Mouse (Mus musculus) midbrain, postnatal 0 days (tissue): ENCODE data around the gene St8sia6. TPM values are rescaled to one million over a fixed set of nuclear protein-coding genes. Genes with fewer than 3 reads are reported as not detected.

Experiments
- ATAC-seq: fragments of 200-750 bp; cut with Nextera tagmentation; 2 replicates; pipeline ENCODE4 v1.8.0; 2017; ENCODE audit warnings: moderate number of reproducible peaks, mild to moderate bottlenecking, moderate TSS enrichment, moderate library complexity; ENCODE audit not compliant: low FRiP score
- DNase-seq: peaks from one replicate; pipeline ENCODE4 v3.0.0-alpha.2; 2015; ENCODE audit warnings: low spot score
- H3K27ac ChIP-seq: fragments of 300-500 bp; sonication (generic); 2 replicates; pipeline ENCODE4 v1.5.1; 2014; ENCODE audit warnings: low read depth, mild to moderate bottlenecking, low read length, mixed read lengths
- H3K27me3 ChIP-seq: fragments of 300-500 bp; sonication (generic); 2 replicates; pipeline ENCODE4 v1.6.1; 2014; ENCODE audit warnings: low read length, control low read depth, mixed read lengths; ENCODE audit not compliant: insufficient read depth
- H3K36me3 ChIP-seq: fragments of 300-500 bp; sonication (generic); 2 replicates; pipeline ENCODE4 v1.6.1; 2014; ENCODE audit warnings: low read length, control low read depth, mixed read lengths; ENCODE audit not compliant: insufficient read depth
- H3K4me1 ChIP-seq: fragments of 300-500 bp; sonication (generic); 2 replicates; pipeline ENCODE4 v1.6.1; 2014; ENCODE audit warnings: mild to moderate bottlenecking, control low read depth, antibody characterized with exemption, low read length, mixed read lengths; ENCODE audit not compliant: insufficient read depth
- H3K4me2 ChIP-seq: fragments of 300-500 bp; sonication (generic); 2 replicates; pipeline ENCODE4 v1.6.1; 2014; ENCODE audit warnings: low read depth, mild to moderate bottlenecking, low read length, mixed read lengths; ENCODE audit not compliant: poor library complexity, severe bottlenecking
- H3K4me3 ChIP-seq: fragments of 300-500 bp; sonication (generic); 2 replicates; pipeline ENCODE4 v1.5.1; 2014; ENCODE audit warnings: low read depth, mild to moderate bottlenecking, low read length, moderate library complexity
- H3K9ac ChIP-seq: fragments of 300-500 bp; sonication (generic); replicated peaks from 2 replicates; pipeline ENCODE4 v1.6.1; 2014; ENCODE audit warnings: mild to moderate bottlenecking, low read length, moderate library complexity, mixed read lengths; ENCODE audit not compliant: poor library complexity, severe bottlenecking
- H3K9me3 ChIP-seq: fragments of 300-500 bp; sonication (generic); 2 replicates; pipeline ENCODE4 v1.6.1; 2016; ENCODE audit warnings: low read length, control low read depth
- CTCF ChIP-seq: IDR thresholded peaks from 2 replicates; pipeline ENCODE4 v1.5.1; 2016; ENCODE audit warnings: antibody characterized with exemption, mild to moderate bottlenecking
- WGBS: fragments of 180-500 bp; shearing (Covaris S2); extraction: QIAGEN DNeasy Blood & Tissue Kit; methylation state at CpG from one replicate; pipeline ENCODE4 v1.1.7; 2014; 5-methylcytosine and 5-hydroxymethylcytosine counted together
- polyA plus RNA-seq: library from polyadenylated mRNA; unstranded; fragments of >200 nt; fragmentation: Nextera tagmentation; extraction: Ambion mirVana; gene quantifications from 2 replicates; pipeline ENCODE4 v1.2.1, GENCODE M21; 2015
- total RNA-seq: library from RNA; depleted of rRNA; stranded (reverse); fragments of >200 nt; gene quantifications from 2 replicates; pipeline ENCODE4 v1.2.3, GENCODE M21; 2014; rRNA removed

St8sia6 gene
- total RNA-seq = 2.1 and 2.6 TPM in 2 replicates
- polyA plus RNA-seq = 3.4 TPM in 2 replicates

DNA sequence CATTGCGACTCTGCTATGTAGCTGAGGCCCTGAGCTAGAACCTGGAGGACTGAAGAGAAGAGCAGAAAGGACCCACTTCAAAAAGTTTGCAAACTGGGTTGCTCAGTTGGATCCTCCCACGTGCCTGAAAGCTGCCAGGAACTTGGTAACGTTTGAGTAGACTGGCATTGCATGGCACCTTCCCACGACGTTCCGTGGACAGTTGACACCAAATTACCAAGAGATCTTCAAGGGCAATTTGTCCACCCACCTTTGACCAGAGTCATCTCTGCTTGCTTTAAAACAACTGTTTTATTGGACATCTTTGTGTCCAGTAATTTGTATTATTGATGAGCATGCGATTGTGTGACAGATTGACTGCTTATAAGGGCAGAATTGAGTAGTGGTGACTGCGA, at the start of gene St8sia6:
Gene St8sia6, minus strand, starts transcription at position 96 of the 395 bp plus-strand sequence.
- Histone ChIP-seq H3K9ac (peak within 1 kb of the TSS; percentile 44), H3K4me1 (no peaks in the 10 kb centered on the region), H3K27ac (no peak within 1 kb of the TSS), H3K36me3 (no peaks in the 10 kb centered on the region), H3K4me3 (peak within 1 kb of the TSS; percentile 50), H3K4me2 (peak within 1 kb of the TSS; percentile 93), H3K27me3 (no peaks in the 10 kb centered on the region), H3K9me3 (no peaks in the 10 kb centered on the region)
- 51% methylated on average over 8 of the region's 8 CpGs for WGBS
- DNase-seq (no peak), ATAC-seq (no peak; the same call in 1 of the 2 replicates)
- TF ChIP-seq CTCF = no peak

- Histone ChIP-seq H3K9ac (no peak overlapping the region), H3K27me3 (no peaks in the 10 kb centered on the region), H3K4me1 (no peaks in the 10 kb centered on the region), H3K4me2 (no peak overlapping the region), H3K36me3 (no peaks in the 10 kb centered on the region), H3K9me3 (no peaks in the 10 kb centered on the region), H3K27ac (no peak overlapping the region), H3K4me3 (no peak overlapping the region)
- WGBS = 75% methylated on average over 3 of the region's 3 CpGs
- DNase-seq (no peak), ATAC-seq (no peak)
- no peak for TF ChIP-seq CTCF
Measured at GRCm38 (mm10) chr2:13836310-13836709, 42.4 kb upstream of the St8sia6 start.

GRCm38 (mm10) chr2:13834989-13835388, 41.1 kb upstream of the St8sia6 start:
- Histone ChIP-seq H3K4me2 (no peak overlapping the region), H3K4me1 (no peaks in the 10 kb centered on the region), H3K4me3 (no peak overlapping the region), H3K36me3 (no peaks in the 10 kb centered on the region), H3K27ac (no peak overlapping the region), H3K9ac (no peak overlapping the region), H3K9me3 (no peaks in the 10 kb centered on the region), H3K27me3 (no peaks in the 10 kb centered on the region)
- no peak for DNase-seq
- no peak for TF ChIP-seq CTCF
- ATAC-seq = no peak
- 73% methylated on average over 1 of the region's 1 CpGs for WGBS

GRCm38 (mm10) chr2:13816645-13817044, 22.8 kb upstream of the St8sia6 start:
- H3K9ac ChIP-seq = no peak overlapping the region
- no peaks in the 10 kb centered on the region for H3K4me1 ChIP-seq
- ATAC-seq (no peak), DNase-seq (no peak)
- no peak for TF ChIP-seq CTCF
- no peaks in the 10 kb centered on the region for H3K9me3 ChIP-seq
- H3K27me3 ChIP-seq = no peaks in the 10 kb centered on the region
- 81% methylated on average over 2 of the region's 2 CpGs for WGBS
- H3K27ac ChIP-seq = no peak overlapping the region
- H3K4me3 ChIP-seq = no peak overlapping the region
- no peak overlapping the region for H3K4me2 ChIP-seq
- no peaks in the 10 kb centered on the region for H3K36me3 ChIP-seq

GRCm38 (mm10) chr2:13808593-13808992, 14.7 kb upstream of the St8sia6 start:
- no peak for DNase-seq
- Histone ChIP-seq H3K9me3 (no peaks in the 10 kb centered on the region), H3K4me1 (no peaks in the 10 kb centered on the region), H3K4me3 (no peak overlapping the region), H3K36me3 (no peaks in the 10 kb centered on the region), H3K4me2 (no peak overlapping the region), H3K27ac (no peak overlapping the region), H3K9ac (no peak overlapping the region), H3K27me3 (no peaks in the 10 kb centered on the region)
- ATAC-seq = no peak
- TF ChIP-seq CTCF = no peak
- WGBS = 72% methylated on average over 5 of the region's 5 CpGs

DNA sequence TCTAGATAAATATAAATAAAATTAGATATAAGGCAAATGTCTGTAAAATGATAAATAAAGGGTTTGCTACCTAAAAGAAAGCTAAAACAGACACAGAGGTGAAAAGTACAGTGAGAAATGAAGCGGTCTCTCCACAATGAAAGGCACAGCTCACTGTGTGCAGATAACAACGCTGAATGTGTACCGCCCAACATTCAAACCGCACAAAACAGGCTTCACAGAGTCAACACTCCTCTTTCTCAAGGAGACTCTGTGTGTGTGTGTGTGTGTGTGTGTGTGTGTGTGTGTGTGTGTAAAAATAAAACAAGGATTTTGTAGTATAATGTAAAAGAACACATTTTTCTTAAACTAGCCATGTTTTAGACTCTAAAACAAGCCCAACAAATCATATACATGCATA, 14.1 kb upstream of the St8sia6 start:
- WGBS = 71% methylated on average over 4 of the region's 4 CpGs
- TF ChIP-seq CTCF = no peak
- Histone ChIP-seq H3K27me3 (no peaks in the 10 kb centered on the region), H3K27ac (no peak overlapping the region), H3K9me3 (no peaks in the 10 kb centered on the region), H3K4me3 (no peak overlapping the region), H3K9ac (no peak overlapping the region), H3K4me1 (no peaks in the 10 kb centered on the region), H3K36me3 (no peaks in the 10 kb centered on the region), H3K4me2 (no peak overlapping the region)
- DNase-seq = no peak
- no peak for ATAC-seq
